ENCODE assay signal across 19 mouse cellular contexts in the genomic region with DNA sequence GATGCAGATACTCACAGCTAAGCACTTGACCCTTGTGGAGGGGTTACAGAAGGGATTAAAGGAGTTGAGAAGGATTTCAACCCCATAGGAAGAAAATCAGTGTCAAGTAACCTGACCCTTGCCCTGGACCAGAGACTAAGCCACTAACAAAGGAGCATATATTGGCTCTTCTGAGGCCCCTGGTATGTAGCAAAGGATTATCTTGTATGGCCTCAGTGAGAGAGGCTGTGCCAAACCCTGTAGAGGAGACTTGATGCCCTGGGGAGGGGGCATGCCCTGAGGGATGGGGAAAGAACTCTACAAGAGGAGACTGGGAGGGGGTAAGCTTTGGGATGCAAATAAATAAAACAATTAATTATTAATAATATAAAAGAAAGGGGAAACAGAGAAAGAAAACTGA.
DNase-seq lines count a peak whose midpoint lies in the region; ATAC-seq lines count a peak whose summit lies in the region.
"Had no signal": no experiment of that assay in that cellular context is flagged by ENCODE, and none has a peak within 500 bp of the region (broad histone marks: within the 10 kb centered on the region; RNA-seq: fewer than 3 reads in every experiment).

No protein-coding gene starts in this region.

- H3K4me2 ChIP-seq in forebrain, embryonic 11.5 days (ENCODE audit: low read depth, low read length, severe bottlenecking) = no peak overlapping the region
- H3K4me2 ChIP-seq in forebrain, embryonic 14.5 days (ENCODE audit: low read length) = no peak overlapping the region
- H3K4me2 ChIP-seq in midbrain, embryonic 14.5 days (ENCODE audit: low read length) = no peak overlapping the region
- H3K4me2 ChIP-seq in embryonic facial prominence, embryonic 11.5 days (ENCODE audit: low read depth, low read length) = no peak overlapping the region
- H3K4me2 ChIP-seq: heart, embryonic 13.5 days; hindbrain, embryonic 15.5 days had no signal

- no peaks in the 10 kb centered on the region for H3K27me3 ChIP-seq in forebrain, embryonic 11.5 days (ENCODE audit: control insufficient read depth, insufficient read depth, low read length)
- H3K27me3 ChIP-seq in forebrain, embryonic 14.5 days (replicated peaks; ENCODE audit: control insufficient read depth, insufficient read depth, low read length) = no peaks in the 10 kb centered on the region
- H3K27me3 ChIP-seq in midbrain, embryonic 10.5 days (ENCODE audit: low read depth, poor library complexity, severe bottlenecking) = peaks cover 50% of the 10 kb centered on the region
- no peaks in the 10 kb centered on the region for H3K27me3 ChIP-seq in midbrain, embryonic 14.5 days (ENCODE audit: control insufficient read depth, insufficient read depth, low read length)
- no peaks in the 10 kb centered on the region for H3K27me3 ChIP-seq in embryonic facial prominence, embryonic 11.5 days (ENCODE audit: control insufficient read depth, insufficient read depth, low read length)
- H3K27me3 ChIP-seq: heart, embryonic 13.5 days; hindbrain, embryonic 15.5 days had no signal

- DNase-seq in forebrain, embryonic 11.5 days (ENCODE audit: low spot score) = no peak
- no peak for DNase-seq in forebrain, embryonic 14.5 days (ENCODE audit: low spot score)
- peak; percentile 19 for DNase-seq in midbrain, embryonic 10.5 days (ENCODE audit: low spot score)
- no peak for DNase-seq in midbrain, embryonic 14.5 days
- peak; percentile 45 for DNase-seq in embryo, embryonic 10.5 days (ENCODE audit: low spot score)
- peak; percentile 1 for DNase-seq in embryonic facial prominence, embryonic 11.5 days (ENCODE audit: low spot score)
- DNase-seq in gastrocnemius, postnatal 25 days = no peak
- no peak for DNase-seq in kidney, postnatal 4 days
- DNase-seq: adrenal gland, postnatal 14 days; cerebellum, adult 11-12 months; cerebellum, adult 9-10 months; cerebellum, postnatal 25 days; forebrain, postnatal 0 days; gastrocnemius, postnatal 14 days; heart, postnatal 4 days had no signal

- ATAC-seq in forebrain, embryonic 11.5 days (replicated peaks; ENCODE audit: low FRiP score) = peak; percentile 55; the same call in 1 of the 2 replicates
- ATAC-seq in forebrain, embryonic 14.5 days = no peak
- ATAC-seq in midbrain, embryonic 14.5 days (ENCODE audit: low FRiP score, low TSS enrichment) = no peak
- no peak for ATAC-seq in embryonic facial prominence, embryonic 11.5 days (replicated peaks; ENCODE audit: insufficient number of reproducible peaks, low FRiP score, low TSS enrichment, low read depth)
- ATAC-seq: forebrain, postnatal 0 days; inflammation-experienced regulatory T-cells, adult 6 months; intestine, postnatal 0 days had no signal

- no peaks in the 10 kb centered on the region for H3K4me1 ChIP-seq in forebrain, embryonic 11.5 days (replicated peaks; ENCODE audit: control insufficient read depth, insufficient read depth, low read length)
- H3K4me1 ChIP-seq in forebrain, embryonic 14.5 days (ENCODE audit: control insufficient read depth, insufficient read depth, low read length) = no peaks in the 10 kb centered on the region
- H3K4me1 ChIP-seq in midbrain, embryonic 10.5 days = 0 out of 2 replicates have a peak, but pooled peaks cover 4% of the 10 kb centered on the region
- H3K4me1 ChIP-seq in midbrain, embryonic 14.5 days (ENCODE audit: control insufficient read depth, insufficient read depth, low read length) = no peaks in the 10 kb centered on the region
- no peaks in the 10 kb centered on the region for H3K4me1 ChIP-seq in embryonic facial prominence, embryonic 11.5 days (ENCODE audit: control insufficient read depth, insufficient read depth, low read length)
- H3K4me1 ChIP-seq: heart, embryonic 13.5 days; hindbrain, embryonic 15.5 days had no signal

- no peaks in the 10 kb centered on the region for H3K9me3 ChIP-seq in forebrain, embryonic 11.5 days (ENCODE audit: control insufficient read depth, low read length)
- H3K9me3 ChIP-seq in forebrain, embryonic 14.5 days (replicated peaks; ENCODE audit: control insufficient read depth, low read length) = no peaks in the 10 kb centered on the region
- H3K9me3 ChIP-seq in midbrain, embryonic 10.5 days (replicated peaks) = no peaks in the 10 kb centered on the region
- H3K9me3 ChIP-seq in midbrain, embryonic 14.5 days (ENCODE audit: control insufficient read depth, low read length) = no peaks in the 10 kb centered on the region
- no peaks in the 10 kb centered on the region for H3K9me3 ChIP-seq in embryonic facial prominence, embryonic 11.5 days (replicated peaks; ENCODE audit: control insufficient read depth, low read length)
- H3K9me3 ChIP-seq: heart, embryonic 13.5 days; hindbrain, embryonic 15.5 days had no signal

- H3K27ac ChIP-seq in forebrain, embryonic 11.5 days (ENCODE audit: low read depth, low read length) = no peak overlapping the region
- H3K27ac ChIP-seq in forebrain, embryonic 14.5 days (ENCODE audit: low read depth, low read length) = no peak overlapping the region
- H3K27ac ChIP-seq in midbrain, embryonic 10.5 days (replicated peaks) = no peak overlapping the region
- H3K27ac ChIP-seq in midbrain, embryonic 14.5 days (replicated peaks; ENCODE audit: low read depth, low read length) = no peak overlapping the region
- no peak overlapping the region for H3K27ac ChIP-seq in embryonic facial prominence, embryonic 11.5 days (replicated peaks; ENCODE audit: low read depth, low read length)
- H3K27ac ChIP-seq: heart, embryonic 13.5 days; hindbrain, embryonic 15.5 days had no signal

- H3K4me3 ChIP-seq in forebrain, embryonic 11.5 days (ENCODE audit: low read depth, low read length) = no peak overlapping the region
- H3K4me3 ChIP-seq in forebrain, embryonic 14.5 days (ENCODE audit: low read depth, low read length) = no peak overlapping the region
- H3K4me3 ChIP-seq in midbrain, embryonic 10.5 days = no peak overlapping the region
- no peak overlapping the region for H3K4me3 ChIP-seq in midbrain, embryonic 14.5 days (replicated peaks; ENCODE audit: low read depth, low read length)
- H3K4me3 ChIP-seq in embryonic facial prominence, embryonic 11.5 days (ENCODE audit: low read depth, low read length) = no peak overlapping the region
- H3K4me3 ChIP-seq: heart, embryonic 13.5 days; hindbrain, embryonic 15.5 days had no signal

- H3K9ac ChIP-seq in forebrain, embryonic 11.5 days (ENCODE audit: low read length) = no peak overlapping the region
- no peak overlapping the region for H3K9ac ChIP-seq in forebrain, embryonic 14.5 days (ENCODE audit: low read length)
- no peak overlapping the region for H3K9ac ChIP-seq in midbrain, embryonic 14.5 days (replicated peaks; ENCODE audit: low read length)
- no peak overlapping the region for H3K9ac ChIP-seq in embryonic facial prominence, embryonic 11.5 days (replicated peaks; ENCODE audit: low read length)
- H3K9ac ChIP-seq: forebrain, postnatal 0 days; heart, embryonic 13.5 days; hindbrain, embryonic 15.5 days had no signal

- H3K36me3 ChIP-seq in forebrain, embryonic 11.5 days (ENCODE audit: control insufficient read depth, insufficient read depth, low read length) = no peaks in the 10 kb centered on the region
- H3K36me3 ChIP-seq in forebrain, embryonic 14.5 days (ENCODE audit: control insufficient read depth, insufficient read depth, low read length) = no peaks in the 10 kb centered on the region
- no peaks in the 10 kb centered on the region for H3K36me3 ChIP-seq in midbrain, embryonic 10.5 days
- H3K36me3 ChIP-seq in midbrain, embryonic 14.5 days (ENCODE audit: control insufficient read depth, insufficient read depth, low read length) = no peaks in the 10 kb centered on the region
- no peaks in the 10 kb centered on the region for H3K36me3 ChIP-seq in embryonic facial prominence, embryonic 11.5 days (replicated peaks; ENCODE audit: control insufficient read depth, insufficient read depth, low read depth, low read length)
- H3K36me3 ChIP-seq: heart, embryonic 13.5 days; hindbrain, embryonic 15.5 days had no signal

Comparison
In these comparisons a context has a peak if more than half of its experiments do, and no peak if none do; other contexts are left out.
1. DNase-seq: peak in midbrain, embryonic 10.5 days (single experiment), embryo, embryonic 10.5 days (single experiment) and embryonic facial prominence, embryonic 11.5 days (single experiment); none in forebrain, embryonic 11.5 days (single experiment), forebrain, embryonic 14.5 days (single experiment), midbrain, embryonic 14.5 days (single experiment), gastrocnemius, postnatal 25 days (single experiment) and kidney, postnatal 4 days (0 of 2).